Comparison of ENCODE assay signal across 12 mouse cellular contexts in genomic region chr11:95026849-95027248, GRCm38 (mm10). TPM values are rescaled to one million over a fixed set of nuclear protein-coding genes. Genes with fewer than 3 reads are reported as not detected.
"Had no signal": no experiment of that assay in that cellular context is flagged by ENCODE, and none has a peak within 500 bp of the region (broad histone marks: within the 10 kb centered on the region; RNA-seq: fewer than 3 reads in every experiment).

No protein-coding gene starts in this region.

- H3K4me2 ChIP-seq: limb, embryonic 15.5 days; lung, embryonic 15.5 days; neural tube, embryonic 12.5 days had no signal

- ATAC-seq: intestine, postnatal 0 days had no signal

- H3K9me3 ChIP-seq: limb, embryonic 15.5 days; lung, embryonic 15.5 days; megakaryocyte, embryonic 14.5 days; neural tube, embryonic 12.5 days had no signal

- H3K27me3 ChIP-seq: limb, embryonic 15.5 days; lung, embryonic 15.5 days; megakaryocyte, embryonic 14.5 days; neural tube, embryonic 12.5 days had no signal

- H3K4me3 ChIP-seq: limb, embryonic 15.5 days; lung, embryonic 15.5 days; megakaryocyte, embryonic 14.5 days; neural tube, embryonic 12.5 days had no signal

- H3K9ac ChIP-seq: limb, embryonic 15.5 days; lung, embryonic 15.5 days; neural tube, embryonic 12.5 days had no signal

- DNase-seq: lung, postnatal 14 days; midbrain, embryonic 14.5 days; spleen, adult 18-20 months; thymus, adult 18-20 months; thymus, postnatal 14 days had no signal

- H3K27ac ChIP-seq: limb, embryonic 15.5 days; lung, embryonic 15.5 days; macrophage; neural tube, embryonic 12.5 days had no signal

RNA-seq across cellular contexts. Expression of gene Sgca, which starts 50.7 kb away (rescaled TPM):
- total RNA-seq: neutrophil, adult 5-6 weeks had no signal
- polyA plus RNA-seq: macrophage; midbrain, embryonic 14.5 days had no signal
